Mouse (Mus musculus): ENCODE measurements around the gene Agl. TPM values are rescaled to one million over a fixed set of nuclear protein-coding genes. Genes with fewer than 3 reads are reported as not detected.

Agl gene
- polyA plus RNA-seq, 1 experiment from 2014 or later, result 50.3 TPM

Other genes with a start within 250 kb of the Agl start
- 32.8 and 35.7 TPM in 2 replicates for gene Lrrc39, start 245.2 kb downstream of the Agl start, polyA plus RNA-seq (2016; fragmentation: Nextera tagmentation; extraction: Ambion mirVana)
- 19.9 and 21.0 TPM in 2 replicates for gene Sass6, start 213.2 kb downstream of the Agl start, polyA plus RNA-seq (2016; fragmentation: Nextera tagmentation; extraction: Ambion mirVana)
- 21.8 and 24.0 TPM in 2 replicates for gene Trmt13, start 193.6 kb downstream of the Agl start, polyA plus RNA-seq (2016; fragmentation: Nextera tagmentation; extraction: Ambion mirVana)
- gene Mfsd14a, start 145.5 kb downstream of the Agl start, polyA plus RNA-seq (2016; fragmentation: Nextera tagmentation; extraction: Ambion mirVana), result 64.8 and 65.5 TPM in 2 replicates
- not detected in 2 replicates for gene Gm43191, start 126.9 kb downstream of the Agl start, polyA plus RNA-seq (2016; fragmentation: Nextera tagmentation; extraction: Ambion mirVana)
- gene Slc35a3, start 95.3 kb downstream of the Agl start, polyA plus RNA-seq (2016; fragmentation: Nextera tagmentation; extraction: Ambion mirVana), result 14.8 and 16.0 TPM in 2 replicates
- gene Frrs1, start 51.3 kb upstream of the Agl start, polyA plus RNA-seq (2016; fragmentation: Nextera tagmentation; extraction: Ambion mirVana), result 22.5 and 24.0 TPM in 2 replicates
- not detected in 2 replicates for gene 4930455H04Rik, start 160.1 kb upstream of the Agl start, polyA plus RNA-seq (2016; fragmentation: Nextera tagmentation; extraction: Ambion mirVana)
- gene Palmd, start 160.8 kb upstream of the Agl start, polyA plus RNA-seq (2016; fragmentation: Nextera tagmentation; extraction: Ambion mirVana), result 13.9 and 14.8 TPM in 2 replicates